Mouse (Mus musculus) ES-E14 (cell line): Measurements from ENCODE around the gene Cbr2. TPM values are rescaled to one million over a fixed set of nuclear protein-coding genes. Genes with fewer than 3 reads are reported as not detected.

Experiments used
- DNase-seq: peaks from one replicate; pipeline ENCODE4 v3.0.0-alpha.2; 2013; ENCODE audit warnings: low read depth, low spot score
- H3K27ac ChIP-seq: 2 replicates; pipeline ENCODE4 v1.5.1; 2012; ENCODE audit warnings: low read depth, mild to moderate bottlenecking, low read length, moderate library complexity, mixed read lengths; ENCODE audit not compliant: poor library complexity, insufficient read depth, severe bottlenecking
- H3K36me3 ChIP-seq: 2 replicates; pipeline ENCODE4 v1.6.1; 2012; ENCODE audit warnings: mild to moderate bottlenecking, low read length, moderate library complexity, mixed read lengths; ENCODE audit not compliant: control insufficient read depth, poor library complexity, insufficient read depth, severe bottlenecking
- H3K4me1 ChIP-seq, 2 experiments: fragments of 150-350 bp in 1 of 2; sonication (generic) in 1 of 2; 2 replicates each; pipeline ENCODE4 v1.6.1; 2012; ENCODE audit warnings: low read length in 2 of 2, mild to moderate bottlenecking in 1 of 2, mixed read lengths in 1 of 2; ENCODE audit not compliant: control insufficient read depth in 2 of 2, insufficient read depth in 2 of 2, poor library complexity in 1 of 2
- H3K4me3 ChIP-seq, 2 experiments: fragments of 150-350 bp in 1 of 2; sonication (generic) in 1 of 2; 2 replicates each; pipeline ENCODE4 v1.5.1; 2012; ENCODE audit warnings: low read length in 2 of 2, low read depth in 1 of 2, mild to moderate bottlenecking in 1 of 2, mixed read lengths in 1 of 2; ENCODE audit not compliant: insufficient read depth in 1 of 2, poor library complexity in 1 of 2, severe bottlenecking in 1 of 2
- H3K9ac ChIP-seq: 2 replicates; pipeline ENCODE4 v1.6.1; 2012; ENCODE audit warnings: low read depth, mild to moderate bottlenecking, low read length, mixed read lengths; ENCODE audit not compliant: poor library complexity, insufficient read depth, severe bottlenecking
- H3K9me3 ChIP-seq: fragments of 150-350 bp; sonication (generic); 2 replicates; pipeline ENCODE4 v1.6.1; 2012; ENCODE audit warnings: low read depth, mild to moderate bottlenecking, low read length; ENCODE audit not compliant: control insufficient read depth, insufficient read depth
- CHD2 ChIP-seq: IDR thresholded peaks from 2 replicates; pipeline ENCODE4 v1.6.1; 2014; ENCODE audit warnings: mild to moderate bottlenecking, low read depth, low read length, inconsistent platforms
- HCFC1 ChIP-seq: IDR thresholded peaks from 2 replicates; pipeline ENCODE4 v1.6.1; 2012; ENCODE audit warnings: low read length, inconsistent platforms, borderline replicate concordance; ENCODE audit not compliant: insufficient read depth
- MAFK ChIP-seq: IDR thresholded peaks from 2 replicates; pipeline ENCODE4 v1.6.1; 2014; ENCODE audit warnings: mild to moderate bottlenecking, low read depth, low read length, inconsistent platforms; ENCODE audit not compliant: insufficient read depth
- ZC3H11A ChIP-seq: IDR thresholded peaks from 2 replicates; pipeline ENCODE4 v1.6.1; 2012; ENCODE audit warnings: low read depth, mild to moderate bottlenecking, inconsistent platforms, low read length, borderline replicate concordance
- ZNF384 ChIP-seq: IDR thresholded peaks from 2 replicates; pipeline ENCODE4 v1.6.1; 2012; ENCODE audit warnings: low read depth, low read length, inconsistent platforms
- in situ Hi-C, 2 experiments: fragments of 600-800 bp; cut with MboI; formaldehyde crosslinking; loops; one replicate each; pipeline ENCODE4 v1.15.1; 2025; ENCODE audit warnings: low sequenced_read_pairs in 2 of 2, inconsistent platforms in 1 of 2; ENCODE audit not compliant: unreplicated experiment in 2 of 2
- total RNA-seq: library from RNA; depleted of rRNA; stranded (reverse); fragments of 300-350 nt; gene quantifications from 2 replicates; pipeline ENCODE4 v1.2.3, GENCODE M21; 2012; rRNA removed

The Cbr2 gene
- total RNA-seq, 1 experiment, result not detected

- Histone ChIP-seq H3K4me1 (peaks cover 0 to 7% of the 10 kb centered on the region in 2 experiments; a peak in 1 of 4 replicates), H3K27ac (no peak overlapping the region), H3K9ac (no peak overlapping the region), H3K36me3 (peaks cover 55% of the 10 kb centered on the region), H3K9me3 (no peaks in the 10 kb centered on the region), H3K4me3 (no peak overlapping the region)
- TF ChIP-seq ZC3H11A (no peak), MAFK (no peak), HCFC1 (no peak), CHD2 (no peak), ZNF384 (no peak)
- no peak for DNase-seq
- in situ Hi-C loops, result no loop called here
Measured at GRCm38 (mm10) chr11:120683536-120683935, 48.4 kb downstream of the Cbr2 start.

- Histone ChIP-seq H3K4me3 (no peak overlapping the region), H3K9me3 (no peaks in the 10 kb centered on the region), H3K4me1 (peaks cover 0 to 10% of the 10 kb centered on the region in 2 experiments; a peak in 1 of 4 replicates), H3K9ac (no peak overlapping the region), H3K27ac (no peak overlapping the region), H3K36me3 (peaks cover 56% of the 10 kb centered on the region)
- no peak for DNase-seq
- in situ Hi-C loops, result no loop called here
- TF ChIP-seq ZNF384, result no peak
- TF ChIP-seq HCFC1, result no peak
Measured at GRCm38 (mm10) chr11:120682683-120683082, 49.2 kb downstream of the Cbr2 start.

GRCm38 (mm10) chr11:120679909-120680308, 52.0 kb downstream of the Cbr2 start:
- no peak overlapping the region for H3K9ac ChIP-seq
- TF ChIP-seq ZNF384 (no peak), MAFK (no peak), CHD2 (no peak), ZC3H11A (peak; percentile 33; the same call in 1 of the 2 replicates)
- DNase-seq, result no peak
- no peaks in the 10 kb centered on the region for H3K9me3 ChIP-seq
- H3K36me3 ChIP-seq, result peaks cover 59% of the 10 kb centered on the region
- H3K4me3 ChIP-seq, result no peak overlapping the region
- H3K27ac ChIP-seq, result no peak overlapping the region
- H3K4me1 ChIP-seq, result peaks cover 0 to 3% of the 10 kb centered on the region in 2 experiments; a peak in 1 of 4 replicates
- in situ Hi-C loops, result no loop called here

Other genes starting within 250 kb of the Cbr2 start
- gene Mrpl12, start 247.5 kb downstream of the Cbr2 start, total RNA-seq, result 100 and 136 TPM in 2 replicates
- 30.2 and 35.0 TPM in 2 replicates for gene Slc25a10, start 240.3 kb downstream of the Cbr2 start, total RNA-seq
- 0.40 and 0.53 TPM in 2 replicates for gene Gcgr, start 201.4 kb downstream of the Cbr2 start, total RNA-seq
- gene Mcrip1, start 182.4 kb downstream of the Cbr2 start, total RNA-seq, result 18.9 and 20.2 TPM in 2 replicates
- not detected in 2 replicates for gene Ppp1r27, start 181.0 kb downstream of the Cbr2 start, total RNA-seq
- gene P4hb, start 158.9 kb downstream of the Cbr2 start, total RNA-seq, result 904 and 977 TPM in 2 replicates
- 161 and 253 TPM in 2 replicates for gene Arhgdia, start 150.5 kb downstream of the Cbr2 start, total RNA-seq
- 300 and 397 TPM in 2 replicates for gene Alyref, start 133.7 kb downstream of the Cbr2 start, total RNA-seq
- 87.4 and 98.4 TPM in 2 replicates for gene Anapc11, start 133.7 kb downstream of the Cbr2 start, total RNA-seq
- gene Npb, start 123.6 kb downstream of the Cbr2 start, total RNA-seq, result 0.69 and 0.94 TPM in 2 replicates
- gene Pcyt2, start 114.2 kb downstream of the Cbr2 start, total RNA-seq, result 88.6 and 188 TPM in 2 replicates
- gene Sirt7, start 106.9 kb downstream of the Cbr2 start, total RNA-seq, result 29.4 and 33.2 TPM in 2 replicates
- 42.6 and 48.4 TPM in 2 replicates for gene Mafg, start 98.5 kb downstream of the Cbr2 start, total RNA-seq
- 19.0 and 19.6 TPM in 2 replicates for gene Pycr1, start 88.3 kb downstream of the Cbr2 start, total RNA-seq
- 0.63 TPM in 1 of 2 replicates, not detected in the other for gene Myadml2, start 84.0 kb downstream of the Cbr2 start, total RNA-seq
- 47.8 and 196 TPM in 2 replicates for gene Notum, start 70.9 kb downstream of the Cbr2 start, total RNA-seq
- gene Aspscr1, start 59.1 kb downstream of the Cbr2 start, total RNA-seq, result 85.2 and 144 TPM in 2 replicates
- 53.9 TPM in 2 replicates for gene Cenpx, start 18.4 kb downstream of the Cbr2 start, total RNA-seq
- gene Lrrc45, start 18.2 kb downstream of the Cbr2 start, total RNA-seq, result 30.3 and 65.0 TPM in 2 replicates
- gene Rac3, start 10.6 kb downstream of the Cbr2 start, total RNA-seq, result 20.1 and 34.3 TPM in 2 replicates
- 43.6 and 66.6 TPM in 2 replicates for gene Dcxr, start 4.8 kb downstream of the Cbr2 start, total RNA-seq
- 184 and 244 TPM in 2 replicates for gene Hmga1b, start 30.7 kb upstream of the Cbr2 start, total RNA-seq
- gene Rfng, start 52.1 kb upstream of the Cbr2 start, total RNA-seq, result 18.8 and 28.6 TPM in 2 replicates
- gene Gps1, start 52.2 kb upstream of the Cbr2 start, total RNA-seq, result 289 and 378 TPM in 2 replicates
- gene Dus1l, start 64.3 kb upstream of the Cbr2 start, total RNA-seq, result 101 and 124 TPM in 2 replicates
- gene Fasn, start 92.4 kb upstream of the Cbr2 start, total RNA-seq, result 210 and 251 TPM in 2 replicates
- 1.8 and 3.0 TPM in 2 replicates for gene Ccdc57, start 200.8 kb upstream of the Cbr2 start, total RNA-seq
- 261 and 568 TPM in 2 replicates for gene Slc16a3, start 216.4 kb upstream of the Cbr2 start, total RNA-seq